9 mouse cellular contexts compared by ENCODE assay signal in genomic region chr10:117216793-117217192, GRCm38 (mm10). TPM values are rescaled to one million over a fixed set of nuclear protein-coding genes. Genes with fewer than 3 reads are reported as not detected.
DNase-seq lines count a peak whose midpoint lies in the region; ATAC-seq and TF ChIP-seq lines count a peak whose summit lies in the region.
"Had no signal": no experiment of that assay in that cellular context is flagged by ENCODE, and none has a peak within 500 bp of the region (broad histone marks: within the 10 kb centered on the region; RNA-seq: fewer than 3 reads in every experiment).

No protein-coding gene starts in this region.

- 75% methylated on average over 5 of the region's 5 CpGs for WGBS in liver, adult 2 months

- no peak for TF ChIP-seq EP300 in MEL (IDR thresholded peaks at IDR 0.05; ENCODE audit: low read depth in 1 of 2, low read length in 2 of 2)

- peak; percentile 51 for ATAC-seq in neutrophil, adult 5-6 weeks (ENCODE audit: extremely low read depth, insufficient number of reproducible peaks, low FRiP score, poor library complexity, severe bottlenecking)

- no peak for TF ChIP-seq POLR2A in MEL (IDR thresholded peaks at IDR 0.05; ENCODE audit: control insufficient read depth in 1 of 2, insufficient read depth in 1 of 2, low read depth in 1 of 2, low read length in 2 of 2, poor library complexity in 1 of 2)
- TF ChIP-seq POLR2A in liver, adult 2 months (IDR thresholded peaks at IDR 0.05; ENCODE audit: extremely low read depth, insufficient read depth, low read length) = no peak

- TF ChIP-seq CTCF in C2C12 (IDR thresholded peaks at IDR 0.05; ENCODE audit: control insufficient read depth, insufficient read depth, insufficient read length) = peak; percentile 62
- TF ChIP-seq CTCF in MEL (IDR thresholded peaks at IDR 0.05 in 2 of 3, conservative IDR thresholded peaks at IDR 0.05 in 1 of 3; ENCODE audit: control insufficient read depth in 1 of 3, insufficient read depth in 1 of 3, low read depth in 2 of 3, low read length in 3 of 3, poor library complexity in 1 of 3, severe bottlenecking in 1 of 3) = peak; percentile 79 to 97 (median 79)
- peak; percentile 71; the same call in 1 of the 2 replicates for TF ChIP-seq CTCF in liver, adult 2 months (IDR thresholded peaks at IDR 0.05; ENCODE audit: low read depth, low read length)

- H3K9me3 ChIP-seq in MEL (replicated peaks; ENCODE audit: insufficient read depth, low read length) = no peaks in the 10 kb centered on the region

- no peaks in the 10 kb centered on the region for H3K27me3 ChIP-seq in C2C12 (ENCODE audit: control insufficient read depth, insufficient read depth, insufficient read length)
- H3K27me3 ChIP-seq in MEL (ENCODE audit: control insufficient read depth in 1 of 2, insufficient read depth in 2 of 2, low read length in 2 of 2) = no peaks in the 10 kb centered on the region
- H3K27me3 ChIP-seq in liver, adult 2 months (ENCODE audit: control insufficient read depth, insufficient read depth, low read length) = no peaks in the 10 kb centered on the region

- H3K36me3 ChIP-seq in C2C12 (ENCODE audit: control insufficient read depth, insufficient read depth) (peaks cover 78% of the 10 kb centered on the region), MEL (ENCODE audit: control insufficient read depth in 1 of 2, insufficient read depth in 2 of 2, low read length in 2 of 2) (peaks cover 0 to 7% of the 10 kb centered on the region in 2 experiments; a peak in 3 of 4 replicates)
- H3K36me3 ChIP-seq in liver, adult 2 months (ENCODE audit: control insufficient read depth, insufficient read depth, low read length) = peaks cover 30% of the 10 kb centered on the region

- intact Hi-C loops in heart, postnatal 36 days (cut with DNase I) = no loop called here

- no peak overlapping the region for H3ac ChIP-seq in C2C12 (ENCODE audit: control insufficient read depth, insufficient read length, low read depth)

- H3K79me2 ChIP-seq in C2C12 (ENCODE audit: control insufficient read depth, insufficient read depth) (peaks cover 16% of the 10 kb centered on the region), MEL (ENCODE audit: control insufficient read depth, insufficient read depth, low read length, poor library complexity) (no peaks in the 10 kb centered on the region)
- no peaks in the 10 kb centered on the region for H3K79me2 ChIP-seq in liver, adult 2 months (ENCODE audit: control insufficient read depth, insufficient read depth, low read length)

- peak; percentile 51 for TF ChIP-seq RAD21 in MEL (IDR thresholded peaks at IDR 0.05; ENCODE audit: low read depth, low read length)

- H3K79me3 ChIP-seq in C2C12 (ENCODE audit: low read depth) = no peaks in the 10 kb centered on the region

- H3K27ac ChIP-seq in MEL (ENCODE audit: control insufficient read depth, low read depth, low read length) = no peak overlapping the region
- H3K27ac ChIP-seq in liver, adult 2 months (replicated peaks; ENCODE audit: insufficient read depth, low read depth, low read length) = no peak overlapping the region

- H3K9ac ChIP-seq in MEL (ENCODE audit: control insufficient read depth, low read depth, low read length, poor library complexity, severe bottlenecking) = no peak overlapping the region
- H3K9ac ChIP-seq in liver, adult 2 months (ENCODE audit: low read depth, low read length) = no peak overlapping the region

- no peaks in the 10 kb centered on the region for H3K4me1 ChIP-seq in MEL (ENCODE audit: control insufficient read depth in 1 of 2, insufficient read depth in 2 of 2, low read length in 2 of 2)
- no peaks in the 10 kb centered on the region for H3K4me1 ChIP-seq in liver, adult 2 months (ENCODE audit: control insufficient read depth, insufficient read depth, low read length)

- DNase-seq in heart, postnatal 36 days = peak; percentile 31 to 57
- DNase-seq in heart, adult 11 months = no peak
- peak; percentile 72 for DNase-seq in MEL (ENCODE audit: low read depth, low spot score)
- DNase-seq in embryo, embryonic 11.5 days (ENCODE audit: low read depth, low spot score) = peak; percentile 27
- DNase-seq in liver, adult 2 months (ENCODE audit: extremely low read depth, low read depth, low spot score) = peak; percentile 48
- DNase-seq in yolk sac, embryonic 10.5 days (ENCODE audit: low spot score) = no peak

- H3K4me3 ChIP-seq in C2C12 (ENCODE audit: insufficient read depth, poor library complexity, severe bottlenecking) (no peak overlapping the region), MEL (ENCODE audit: control insufficient read depth in 1 of 2, insufficient read depth in 1 of 2, low read depth in 2 of 2, low read length in 2 of 2) (no peak overlapping the region)
- no peak overlapping the region for H3K4me3 ChIP-seq in liver, adult 2 months (ENCODE audit: insufficient read depth, low read depth, low read length)

TF ChIP-seq in C2C12, 6 proteins besides CTCF, POLR2A, EP300 and RAD21:
- TF ChIP-seq FOSL1 (IDR thresholded peaks at IDR 0.05; ENCODE audit: insufficient read depth, low read length, poor library complexity, severe bottlenecking) = no peak
- TF ChIP-seq CEBPB (IDR thresholded peaks at IDR 0.05; ENCODE audit: low read depth) = no peak
- no peak for TF ChIP-seq USF1 (IDR thresholded peaks at IDR 0.05; ENCODE audit: low read depth)
- no peak for TF ChIP-seq MYOG (IDR thresholded peaks at IDR 0.05; ENCODE audit: control insufficient read depth, extremely low read depth, insufficient read length)
- no peak for TF ChIP-seq MAX (IDR thresholded peaks at IDR 0.05)
- TF ChIP-seq MYOD1 (IDR thresholded peaks at IDR 0.05; ENCODE audit: control insufficient read depth, insufficient read length, low read depth) = no peak
TF ChIP-seq in C2C12: peak in this region for 0.

TF ChIP-seq in MEL, 35 proteins besides CTCF, POLR2A, EP300 and RAD21:
- no peak for TF ChIP-seq GABPA (IDR thresholded peaks at IDR 0.05; ENCODE audit: low read depth, low read length)
- no peak for TF ChIP-seq TCF12 (IDR thresholded peaks at IDR 0.05; ENCODE audit: low read depth, low read length)
- TF ChIP-seq POLR2AphosphoS5 (IDR thresholded peaks at IDR 0.05; ENCODE audit: borderline replicate concordance, low read depth, low read length) = no peak
- 0 out of 2 replicates have a peak, but pooled peaks have one; percentile 21 for TF ChIP-seq MYC (IDR thresholded peaks at IDR 0.05; ENCODE audit: low read depth, low read length)
- TF ChIP-seq MYB (IDR thresholded peaks at IDR 0.05; ENCODE audit: low read depth, low read length) = no peak
- TF ChIP-seq ZC3H11A (IDR thresholded peaks at IDR 0.05; ENCODE audit: low read depth, low read length) = peak; percentile 18; the same call in 1 of the 2 replicates
- 0 out of 2 replicates have a peak, but pooled peaks have one; percentile 16 for TF ChIP-seq TBP (IDR thresholded peaks at IDR 0.05; ENCODE audit: low read depth, low read length)
- TF ChIP-seq ZMIZ1 (IDR thresholded peaks at IDR 0.05; ENCODE audit: low read depth, low read length) = no peak
- TF ChIP-seq SMC3 (IDR thresholded peaks at IDR 0.05; ENCODE audit: low read depth, low read length) = peak; percentile 51
TF ChIP-seq in MEL: peak in this region for 4.

RNA-seq across cellular contexts. Expression of gene Yeats4, which starts 7.5 kb away (rescaled TPM):
- total RNA-seq in heart, postnatal 36 days (2021) = 10 to 100 TPM; 28.3 to 28.8 TPM
- polyA plus RNA-seq in C2C12 (2012; fragmentation: generic; extraction: Trizol) = 40.8 TPM
- 61.8 and 69.4 TPM in 2 replicates for total RNA-seq in MEL (2012; rRNA removed)
- polyA plus RNA-seq in MEL (2012; ENCODE audit: insufficient read depth in 1 of 2, insufficient read length in 2 of 2, low read depth in 1 of 2, low replicate concordance in 2 of 2, missing spikeins in 1 of 2) = 100 to 1,000 TPM in 1 of 2 experiments, not detected in 1; 106 TPM
- 19.5 and 19.6 TPM in 2 replicates for total RNA-seq in liver, adult 2 months (2014; rRNA removed)
- 16.3 and 17.9 TPM in 2 replicates for polyA plus RNA-seq in liver, adult 2 months (2012; rRNA removed)
- 80.4 and 111 TPM in 2 replicates for total RNA-seq in neutrophil, adult 5-6 weeks (2017)

RNA-seq across cellular contexts. Expression of gene 9530003J23Rik, which starts 21.7 kb away (rescaled TPM):
- not detected for total RNA-seq in heart, postnatal 36 days (2021)
- polyA plus RNA-seq in C2C12 (2012; fragmentation: generic; extraction: Trizol) = 0.07 TPM
- not detected in 2 replicates for total RNA-seq in MEL (2012; rRNA removed)
- polyA plus RNA-seq in MEL (2012; ENCODE audit: insufficient read depth in 1 of 2, insufficient read length in 2 of 2, low read depth in 1 of 2, low replicate concordance in 2 of 2, missing spikeins in 1 of 2) = not detected
- total RNA-seq in liver, adult 2 months (2014; rRNA removed) = not detected in 2 replicates
- polyA plus RNA-seq in liver, adult 2 months (2012; rRNA removed) = not detected in 2 replicates
- not detected in 2 replicates for total RNA-seq in neutrophil, adult 5-6 weeks (2017)
- polyA plus RNA-seq: frontal cortex, adult 2 months had no signal

Comparison
In these comparisons a context has a peak if more than half of its experiments do, and no peak if none do; other contexts are left out.
1. DNase-seq: peak in heart, postnatal 36 days (2 of 2), MEL (single experiment), embryo, embryonic 11.5 days (single experiment) and liver, adult 2 months (single experiment); none in heart, adult 11 months (single experiment) and yolk sac, embryonic 10.5 days (single experiment).
2. Peak in every context shown above with its lines, with median percentiles within 50 percentile points of each other: CTCF ChIP-seq.